Mouse (Mus musculus) central nervous system, embryonic 11.5 days (tissue): ENCODE results near the gene Hist1h2af. TPM values are rescaled to one million over a fixed set of nuclear protein-coding genes. Genes with fewer than 3 reads are reported as not detected.

Experiments
- polyA plus RNA-seq: library from polyadenylated mRNA; depleted of rRNA; stranded (reverse); fragments of >200 nt; gene quantifications from 2 replicates; pipeline ENCODE4 v1.2.3, GENCODE M21; 2012; rRNA removed

The Hist1h2af gene
- polyA plus RNA-seq, 1 experiment, result 189 TPM

Other genes with a start within 250 kb of the Hist1h2af start
- 21.3 and 30.9 TPM in 2 replicates for gene Zfp322a, start 164.7 kb upstream of the Hist1h2af start, polyA plus RNA-seq
- 8.8 and 10.0 TPM in 2 replicates for gene Abt1, start 110.0 kb upstream of the Hist1h2af start, polyA plus RNA-seq
- gene Btn1a1, start 68.0 kb upstream of the Hist1h2af start, polyA plus RNA-seq, result 0.07 and 0.31 TPM in 2 replicates
- gene Btn2a2, start 45.0 kb upstream of the Hist1h2af start, polyA plus RNA-seq, result 0.34 and 0.82 TPM in 2 replicates
- 21.7 and 31.0 TPM in 2 replicates for gene Hist1h4h, start 2.9 kb upstream of the Hist1h2af start, polyA plus RNA-seq
- gene Hist1h3g, start 1.5 kb downstream of the Hist1h2af start, polyA plus RNA-seq, result 38.6 and 41.4 TPM in 2 replicates
- 3.2 and 6.3 TPM in 2 replicates for gene Hist1h2bh, start 9.5 kb downstream of the Hist1h2af start, polyA plus RNA-seq
- gene Hist1h3f, start 10.1 kb downstream of the Hist1h2af start, polyA plus RNA-seq, result 5.1 and 6.2 TPM in 2 replicates
- 19.4 and 22.4 TPM in 2 replicates for gene Hist1h4f, start 17.7 kb downstream of the Hist1h2af start, polyA plus RNA-seq
- gene Hist1h1d, start 19.4 kb downstream of the Hist1h2af start, polyA plus RNA-seq, result 0.65 and 1.3 TPM in 2 replicates
- gene Hist1h3e, start 28.5 kb downstream of the Hist1h2af start, polyA plus RNA-seq, result 41.5 and 49.2 TPM in 2 replicates
- 17.0 and 26.2 TPM in 2 replicates for gene Hist1h2ae, start 37.3 kb downstream of the Hist1h2af start, polyA plus RNA-seq
- 14.7 and 42.2 TPM in 2 replicates for gene Hist1h2bg, start 37.5 kb downstream of the Hist1h2af start, polyA plus RNA-seq
- 8.0 and 18.9 TPM in 2 replicates for gene Hist1h2bf, start 40.3 kb downstream of the Hist1h2af start, polyA plus RNA-seq
- 2.4 and 8.0 TPM in 2 replicates for gene Hist1h2ad, start 40.5 kb downstream of the Hist1h2af start, polyA plus RNA-seq
- gene Hist1h3d, start 41.9 kb downstream of the Hist1h2af start, polyA plus RNA-seq, result 21.2 and 34.9 TPM in 2 replicates
- 10.3 and 11.7 TPM in 2 replicates for gene Hist1h4d, start 47.7 kb downstream of the Hist1h2af start, polyA plus RNA-seq
- gene Hist1h2be, start 87.2 kb downstream of the Hist1h2af start, polyA plus RNA-seq, result 1.9 and 4.2 TPM in 2 replicates
- gene Hist1h1e, start 88.7 kb downstream of the Hist1h2af start, polyA plus RNA-seq, result 11.1 and 13.7 TPM in 2 replicates
- 1.2 and 2.0 TPM in 2 replicates for gene Hist1h2ac, start 150.0 kb downstream of the Hist1h2af start, polyA plus RNA-seq
- 17.0 and 27.2 TPM in 2 replicates for gene Hist1h2bc, start 150.3 kb downstream of the Hist1h2af start, polyA plus RNA-seq
- 0.11 and 0.17 TPM in 2 replicates for gene Hist1h1t, start 161.9 kb downstream of the Hist1h2af start, polyA plus RNA-seq
- gene Hist1h4c, start 164.5 kb downstream of the Hist1h2af start, polyA plus RNA-seq, result 7.5 and 10.3 TPM in 2 replicates
- 1.8 and 1.9 TPM in 2 replicates for gene Hfe, start 176.9 kb downstream of the Hist1h2af start, polyA plus RNA-seq
- 13.2 and 15.1 TPM in 2 replicates for gene Hist1h1c, start 204.9 kb downstream of the Hist1h2af start, polyA plus RNA-seq
- gene Hist1h3c, start 211.7 kb downstream of the Hist1h2af start, polyA plus RNA-seq, result 51.1 and 52.4 TPM in 2 replicates
- 6.3 and 16.8 TPM in 2 replicates for gene Hist1h2bb, start 212.8 kb downstream of the Hist1h2af start, polyA plus RNA-seq
- 44.2 and 53.2 TPM in 2 replicates for gene Hist1h2ab, start 217.2 kb downstream of the Hist1h2af start, polyA plus RNA-seq
- 52.8 and 64.6 TPM in 2 replicates for gene Hist1h3b, start 218.4 kb downstream of the Hist1h2af start, polyA plus RNA-seq
- 29.2 and 64.2 TPM in 2 replicates for gene Hist1h4b, start 223.1 kb downstream of the Hist1h2af start, polyA plus RNA-seq
- 7.3 and 15.7 TPM in 2 replicates for gene Hist1h4a, start 227.3 kb downstream of the Hist1h2af start, polyA plus RNA-seq
- 31.4 and 33.8 TPM in 2 replicates for gene Hist1h3a, start 228.5 kb downstream of the Hist1h2af start, polyA plus RNA-seq
- 9.1 and 22.2 TPM in 2 replicates for gene Hist1h1a, start 229.8 kb downstream of the Hist1h2af start, polyA plus RNA-seq
- gene Trim38, start 236.0 kb downstream of the Hist1h2af start, polyA plus RNA-seq, result not detected in 2 replicates